Mouse (Mus musculus) small intestine, adult 2 months (tissue): Measurements from ENCODE around the gene Mlph. TPM values are rescaled to one million over a fixed set of nuclear protein-coding genes. Genes with fewer than 3 reads are reported as not detected.

Experiments
- H3K27ac ChIP-seq: fragments of 200-500 bp; 2 replicates; pipeline ENCODE4 v1.5.1; 2012; ENCODE audit warnings: low read depth, low read length, control low read depth, inconsistent platforms; ENCODE audit not compliant: insufficient read depth
- H3K27me3 ChIP-seq: fragments of 200-500 bp; 2 replicates; pipeline ENCODE4 v1.6.1; 2012; ENCODE audit warnings: mild to moderate bottlenecking, moderate library complexity, low read length, inconsistent platforms; ENCODE audit not compliant: control insufficient read depth, insufficient read depth
- H3K36me3 ChIP-seq: fragments of 200-500 bp; 2 replicates; pipeline ENCODE4 v1.6.1; 2012; ENCODE audit warnings: mild to moderate bottlenecking, low read length, control low read depth, inconsistent platforms; ENCODE audit not compliant: control insufficient read depth, insufficient read depth
- H3K4me1 ChIP-seq: fragments of 200-500 bp; 2 replicates; pipeline ENCODE4 v1.6.1; 2012; ENCODE audit warnings: low read length, inconsistent platforms, mixed read lengths; ENCODE audit not compliant: control insufficient read depth, insufficient read depth, insufficient read length
- H3K4me3 ChIP-seq: fragments of 200-500 bp; 2 replicates; pipeline ENCODE4 v1.5.1; 2012; ENCODE audit warnings: low read depth, mild to moderate bottlenecking, control low read depth, inconsistent platforms, low read length, moderate library complexity
- CTCF ChIP-seq: fragments of 200-500 bp; IDR thresholded peaks from 2 replicates; pipeline ENCODE4 v1.5.1; 2012; ENCODE audit warnings: low read depth, mild to moderate bottlenecking, control low read depth, inconsistent platforms, low read length, moderate library complexity, mixed read lengths; ENCODE audit not compliant: insufficient replicate concordance, insufficient read length; ENCODE audit errors: extremely low read depth
- POLR2A ChIP-seq: fragments of 200-500 bp; IDR thresholded peaks from 2 replicates; pipeline ENCODE4 v1.6.1; 2012; ENCODE audit warnings: low read depth, mild to moderate bottlenecking, control low read depth, inconsistent platforms, low read length, moderate library complexity
- WGBS: fragments of 180-500 bp; shearing (Covaris S2); methylation state at CpG from one replicate; pipeline ENCODE4 v1.1.7; 2018; 5-methylcytosine and 5-hydroxymethylcytosine counted together
- polyA plus RNA-seq: library from polyadenylated mRNA; depleted of rRNA; stranded (reverse); fragments of >200 nt; gene quantifications from 2 replicates; pipeline ENCODE4 v1.2.3, GENCODE M21; 2012; rRNA removed

Mlph gene
- 17.6 and 25.8 TPM in 2 replicates for polyA plus RNA-seq

DNA sequence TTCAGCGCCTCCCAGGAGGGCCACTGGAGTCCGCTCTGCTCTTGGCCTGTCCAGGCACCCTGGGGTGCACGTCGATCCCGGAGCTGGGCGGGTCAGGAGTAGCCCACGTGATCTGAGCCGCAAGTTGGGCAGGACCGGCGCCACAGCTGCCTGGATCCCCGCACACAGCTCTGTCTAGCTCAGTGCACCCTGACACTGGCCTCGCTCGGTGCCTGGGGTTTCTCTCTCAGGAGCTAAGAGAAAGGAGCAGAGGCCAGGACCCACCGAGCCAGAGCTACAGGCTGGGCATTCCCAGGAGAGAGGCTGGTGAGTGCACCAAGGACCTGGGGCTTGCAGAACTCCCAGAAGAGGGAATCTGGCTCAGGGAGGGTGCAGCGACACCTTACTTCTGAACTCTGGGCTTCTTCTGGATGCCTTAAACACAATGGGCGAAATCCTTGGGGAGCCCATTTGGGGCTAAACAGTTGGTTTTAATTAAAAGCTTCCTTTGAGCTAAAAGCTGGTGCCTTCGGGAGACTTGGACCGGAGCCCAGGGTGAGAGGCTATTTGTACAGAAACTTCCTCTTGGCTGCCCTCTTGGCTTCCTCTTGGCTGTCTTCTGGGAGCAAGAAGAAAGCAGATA lies at the start of gene Mlph:
Mlph (plus strand) TSS at position 138 of the 622 bp plus-strand sequence.
- Histone ChIP-seq H3K27me3 (no peaks in the 10 kb centered on the region), H3K4me1 (peaks cover 35% of the 10 kb centered on the region), H3K36me3 (0 out of 2 replicates have a peak, but pooled peaks cover under 1% of the 10 kb centered on the region), H3K27ac (peak within 1 kb of the TSS; percentile 75), H3K4me3 (peak within 1 kb of the TSS; percentile 85)
- TF ChIP-seq POLR2A = no peak; the same call in 1 of the 2 replicates
- no peak for TF ChIP-seq CTCF
- WGBS = 4% methylated on average over 18 of the region's 18 CpGs

- Histone ChIP-seq H3K4me1 (no peaks in the 10 kb centered on the region), H3K27me3 (no peaks in the 10 kb centered on the region), H3K36me3 (no peaks in the 10 kb centered on the region), H3K4me3 (no peak overlapping the region), H3K27ac (no peak overlapping the region)
- TF ChIP-seq CTCF = no peak
- no peak for TF ChIP-seq POLR2A
- 83% methylated on average over 7 of the region's 7 CpGs for WGBS
Measured at GRCm38 (mm10) chr1:90866734-90867133, 48.2 kb upstream of the Mlph start.

- Histone ChIP-seq H3K36me3 (no peaks in the 10 kb centered on the region), H3K4me3 (no peak overlapping the region), H3K27ac (no peak overlapping the region), H3K4me1 (no peaks in the 10 kb centered on the region), H3K27me3 (no peaks in the 10 kb centered on the region)
- 64% methylated on average over 2 of the region's 2 CpGs for WGBS
- no peak for TF ChIP-seq POLR2A
- no peak for TF ChIP-seq CTCF
Measured at GRCm38 (mm10) chr1:90870581-90870980, 44.3 kb upstream of the Mlph start.

- no peaks in the 10 kb centered on the region for H3K4me1 ChIP-seq
- no peak overlapping the region for H3K4me3 ChIP-seq
- H3K36me3 ChIP-seq = no peaks in the 10 kb centered on the region
- H3K27ac ChIP-seq = no peak overlapping the region
- TF ChIP-seq CTCF (no peak), POLR2A (no peak)
- WGBS = 78% methylated on average over 8 of the region's 8 CpGs
- no peaks in the 10 kb centered on the region for H3K27me3 ChIP-seq
Measured at GRCm38 (mm10) chr1:90875371-90875770, 39.5 kb upstream of the Mlph start.

- TF ChIP-seq POLR2A = no peak
- no peak for TF ChIP-seq CTCF
- Histone ChIP-seq H3K27me3 (no peaks in the 10 kb centered on the region), H3K27ac (no peak overlapping the region), H3K4me3 (no peak overlapping the region), H3K4me1 (no peaks in the 10 kb centered on the region), H3K36me3 (no peaks in the 10 kb centered on the region)
- WGBS = 50% methylated on average over 2 of the region's 2 CpGs
Measured at GRCm38 (mm10) chr1:90875961-90876360, 38.9 kb upstream of the Mlph start.

DNA sequence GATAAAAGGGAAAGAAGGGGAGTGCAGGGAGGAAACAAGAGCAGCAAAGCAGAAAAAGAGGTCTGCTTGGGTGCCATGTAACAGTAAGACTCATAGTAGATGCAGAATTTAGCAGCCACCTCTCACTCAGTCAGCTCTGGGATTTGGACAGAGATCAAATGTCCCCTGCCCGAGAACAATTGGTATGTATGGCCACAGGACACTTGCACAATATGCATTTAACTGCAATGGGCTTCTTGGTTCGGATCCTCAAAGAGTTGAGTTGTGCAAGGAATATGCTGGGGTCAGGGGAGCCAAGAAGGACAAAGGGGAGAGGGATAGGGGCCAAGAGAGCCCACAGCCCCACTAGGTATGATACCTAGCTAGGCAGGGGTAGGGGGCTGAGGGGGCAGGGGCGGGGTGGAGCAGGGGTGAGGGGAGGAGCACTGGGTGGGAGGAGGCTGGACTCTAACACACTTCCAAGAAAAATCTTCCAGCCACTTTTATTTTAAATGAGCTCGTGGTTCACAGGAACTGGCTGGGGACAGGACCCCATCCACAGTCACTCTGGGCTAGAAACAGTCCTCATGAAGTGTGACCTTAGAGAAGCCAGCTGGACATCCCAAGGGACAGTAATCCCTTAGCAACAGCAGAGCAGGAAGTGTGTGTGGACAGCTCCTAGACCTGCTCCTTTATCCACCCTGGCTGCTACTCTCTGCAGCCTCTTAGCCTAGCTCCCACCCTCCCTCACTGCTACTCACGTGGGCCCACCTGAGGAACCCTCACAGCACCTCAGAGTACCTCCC lies 38.2 kb upstream of the Mlph start:
- WGBS = 53% methylated on average over 5 of the region's 5 CpGs
- TF ChIP-seq POLR2A = no peak
- TF ChIP-seq CTCF = no peak
- H3K4me1 ChIP-seq = no peaks in the 10 kb centered on the region
- H3K27me3 ChIP-seq = no peaks in the 10 kb centered on the region
- H3K27ac ChIP-seq = no peak overlapping the region
- H3K36me3 ChIP-seq = no peaks in the 10 kb centered on the region
- H3K4me3 ChIP-seq = no peak overlapping the region

GRCm38 (mm10) chr1:90885771-90886460 lies 29.0 kb upstream of the Mlph start:
- 62% methylated on average over 6 of the region's 6 CpGs for WGBS
- Histone ChIP-seq H3K4me3 (no peak overlapping the region), H3K36me3 (no peaks in the 10 kb centered on the region), H3K4me1 (no peaks in the 10 kb centered on the region), H3K27ac (no peak overlapping the region), H3K27me3 (no peaks in the 10 kb centered on the region)
- TF ChIP-seq POLR2A (no peak), CTCF (no peak)
